Mouse (Mus musculus) cerebellum, postnatal 14 days (tissue): Measurements from ENCODE around the gene 4930562C15Rik.
"Not testable (repeated sequence)": the region's sequence is repeated elsewhere in the genome, so short reads cannot be mapped to it uniquely, and the experiment has no call there.

Source experiments
- DNase-seq, 2 experiments: peaks; one replicate each; pipeline ENCODE4 v3.0.0; 2021; ENCODE audit warnings: mixed read lengths in 2 of 2

Gene 4930562C15Rik

DNA sequence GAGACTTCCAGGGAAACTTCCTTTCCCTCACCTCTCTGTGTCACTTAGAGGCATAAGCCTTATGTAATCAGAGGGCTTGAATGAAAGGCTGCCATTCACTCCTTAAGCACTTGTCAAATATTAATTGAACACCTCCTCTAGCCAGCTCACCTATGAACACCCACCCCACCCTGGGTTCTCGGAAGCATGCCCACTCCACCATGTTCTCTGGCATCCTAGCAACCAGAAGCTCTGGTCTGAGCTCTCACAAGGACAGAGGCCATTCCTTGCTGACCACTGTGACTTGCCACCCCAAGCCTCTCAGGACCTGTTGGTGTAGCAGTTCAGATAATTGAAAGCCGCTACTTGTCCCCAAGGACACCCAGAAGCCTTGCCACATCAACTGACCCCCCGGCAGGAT is at the start of gene 4930562C15Rik:
TSS of gene 4930562C15Rik (plus strand) at position 226 of the 400 bp plus-strand sequence.
- DNase-seq, result no peak

DNA sequence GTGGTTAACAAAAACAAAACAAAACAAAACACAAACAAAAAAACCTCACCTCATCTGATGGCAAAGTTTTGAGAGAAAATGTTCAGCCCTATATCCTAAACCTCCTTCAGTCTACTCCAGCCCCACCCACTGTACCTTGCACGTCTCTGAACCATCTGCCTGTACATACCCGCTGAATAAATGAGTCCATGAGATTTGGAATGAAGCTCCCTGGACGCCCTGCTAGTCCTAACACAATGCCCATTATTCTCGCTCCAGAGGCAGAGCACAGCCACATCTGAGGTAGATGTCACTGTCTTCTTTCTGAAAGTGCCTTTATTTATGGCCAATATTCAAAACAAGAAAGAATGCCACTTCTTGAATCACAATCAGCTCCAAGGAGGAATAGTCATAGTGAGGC is 49.5 kb upstream of the 4930562C15Rik start:
- no peak for DNase-seq

DNA sequence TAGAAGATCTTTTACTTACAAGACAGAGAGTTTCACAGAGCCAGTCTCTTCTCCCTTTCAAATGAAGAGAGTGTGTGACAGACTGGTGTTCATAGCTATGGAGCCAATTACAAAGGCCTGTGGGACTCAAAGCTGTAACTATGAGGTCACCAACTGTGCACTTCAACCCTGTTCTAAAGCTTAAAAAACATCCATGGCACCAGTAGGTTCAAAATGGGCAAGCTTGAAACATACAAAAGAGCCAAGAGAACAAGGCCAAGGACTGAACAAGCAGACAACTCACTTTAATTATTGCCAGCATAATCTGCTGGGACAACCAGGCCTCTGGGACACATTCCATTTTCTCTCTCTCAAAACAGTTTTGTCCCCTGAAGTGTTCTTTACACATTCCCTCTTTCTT is 47.0 kb upstream of the 4930562C15Rik start:
- no peak for DNase-seq

DNA sequence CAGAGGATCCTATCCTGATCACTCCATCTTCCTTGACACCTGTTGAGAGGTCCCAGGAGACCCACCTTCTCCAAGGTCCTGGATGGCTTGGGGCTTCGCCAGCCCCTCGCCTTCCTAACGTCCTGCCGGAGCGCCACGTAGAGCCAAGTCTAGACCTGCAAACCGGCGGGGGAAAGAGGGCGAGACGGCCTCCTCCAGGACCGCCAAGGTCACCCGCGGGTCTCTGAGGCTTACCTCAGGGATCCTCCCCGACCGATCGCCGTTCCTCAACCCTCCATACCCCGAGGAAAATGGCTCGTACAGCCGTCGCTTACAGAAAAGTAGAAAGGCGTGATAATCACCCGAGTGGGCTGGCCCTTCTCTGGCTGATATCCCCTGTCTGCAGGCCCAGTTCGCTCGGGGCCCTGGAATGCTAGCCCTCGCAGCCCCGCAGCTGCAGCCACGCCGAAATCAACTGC is 45.9 kb upstream of the 4930562C15Rik start:
- DNase-seq, result peak in 1 of 2 experiments; percentile 70

DNA sequence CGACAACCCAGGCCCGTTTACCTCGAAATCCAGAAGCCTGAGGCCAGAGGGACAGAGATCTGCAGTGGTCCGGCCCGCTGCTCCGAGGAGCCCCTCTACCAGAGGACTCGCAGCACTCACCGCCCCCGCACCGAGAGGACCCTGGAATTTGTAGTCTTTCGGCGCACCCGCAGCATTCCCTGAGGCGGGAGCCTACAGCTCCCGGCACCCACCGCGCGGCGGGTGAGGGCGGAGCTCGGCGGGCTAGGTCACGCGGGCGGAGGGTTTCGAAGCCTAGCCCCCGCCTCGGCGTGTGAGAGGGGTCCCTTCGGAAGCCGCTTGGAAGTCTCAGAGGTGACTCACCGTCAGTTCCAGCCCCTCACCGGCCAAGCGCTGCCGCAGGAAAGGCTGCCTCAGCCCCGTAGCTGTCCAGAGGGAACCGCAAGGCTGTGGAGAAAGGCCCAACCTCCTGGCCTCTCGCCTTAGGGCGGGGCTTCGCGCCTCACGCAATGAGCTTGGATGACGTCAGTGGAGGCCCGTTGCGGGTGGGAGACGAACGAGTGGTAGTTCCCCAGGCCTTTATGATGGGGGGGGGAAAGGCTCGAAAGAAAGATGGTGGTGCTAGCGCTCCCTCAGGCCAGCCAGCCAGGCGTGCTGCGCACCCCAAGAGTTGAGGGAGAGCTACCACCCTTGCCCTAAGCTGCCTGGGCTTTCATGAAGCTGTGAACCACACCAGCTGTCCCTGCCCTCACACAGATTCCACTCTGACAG is 45.2 kb upstream of the 4930562C15Rik start, which contains the start of gene Cdip1:
TSS of gene Cdip1 (minus strand) at position 483 of the 750 bp plus-strand sequence.
- DNase-seq, result peak; percentile 96 to 98

DNA sequence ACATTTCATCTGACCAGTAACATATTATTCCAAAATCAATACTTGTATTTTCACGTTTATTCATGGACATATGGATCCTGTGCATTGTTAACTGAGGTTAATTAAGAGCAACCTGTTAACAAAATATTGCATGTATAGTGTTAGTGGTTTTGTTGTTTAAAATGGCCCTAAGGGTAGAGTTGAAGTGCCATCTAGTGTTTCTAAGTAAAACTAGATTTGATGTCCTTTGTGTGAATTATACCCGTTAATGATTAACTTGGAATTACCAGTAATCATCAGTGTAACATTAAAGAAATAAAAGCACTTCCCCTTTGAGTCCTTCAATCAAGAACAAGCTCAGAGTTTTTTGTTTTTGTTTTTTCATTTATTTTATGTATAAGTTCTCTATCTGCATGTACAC is 43.9 kb upstream of the 4930562C15Rik start:
- DNase-seq, result no peak

DNA sequence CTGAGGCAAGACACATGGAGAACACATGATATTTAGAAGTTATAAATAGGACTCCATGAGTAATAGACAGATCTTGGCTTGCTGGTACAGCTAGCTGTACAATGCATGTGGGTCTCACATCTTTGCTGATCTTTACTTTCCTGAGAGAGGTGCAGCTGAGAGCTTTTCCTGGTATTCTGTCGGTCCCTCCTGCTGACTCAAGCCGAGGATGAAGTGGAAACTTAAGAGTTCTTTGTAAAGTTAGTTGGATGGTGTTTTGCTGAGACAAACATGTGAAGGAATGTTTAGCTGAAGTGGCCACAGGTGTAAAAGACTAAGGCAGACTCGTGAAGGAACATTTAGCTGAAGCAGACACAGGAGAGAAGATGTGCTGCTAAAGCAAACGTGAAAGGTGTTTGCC is 38.6 kb upstream of the 4930562C15Rik start:
- no peak for DNase-seq

DNA sequence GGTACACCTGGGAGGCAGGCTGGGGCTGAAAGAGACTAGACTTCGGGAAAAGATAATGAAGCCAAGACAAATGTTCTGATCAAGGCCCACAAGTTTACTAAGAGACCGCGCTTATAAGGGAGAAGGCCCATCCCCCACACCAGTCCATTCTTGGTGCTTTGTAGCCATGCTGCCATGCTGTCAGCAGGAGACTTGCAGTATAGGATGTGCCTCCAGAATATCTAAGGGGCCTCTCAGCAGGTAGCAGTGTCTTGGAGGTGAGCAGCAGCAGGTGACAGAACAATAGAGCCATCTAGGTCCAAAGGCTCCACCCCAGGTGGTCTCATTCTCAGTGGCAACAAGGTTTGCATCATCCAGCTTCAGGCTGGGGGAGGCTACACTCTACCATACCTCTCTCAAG is 16.9 kb upstream of the 4930562C15Rik start:
- DNase-seq, result no peak

DNA sequence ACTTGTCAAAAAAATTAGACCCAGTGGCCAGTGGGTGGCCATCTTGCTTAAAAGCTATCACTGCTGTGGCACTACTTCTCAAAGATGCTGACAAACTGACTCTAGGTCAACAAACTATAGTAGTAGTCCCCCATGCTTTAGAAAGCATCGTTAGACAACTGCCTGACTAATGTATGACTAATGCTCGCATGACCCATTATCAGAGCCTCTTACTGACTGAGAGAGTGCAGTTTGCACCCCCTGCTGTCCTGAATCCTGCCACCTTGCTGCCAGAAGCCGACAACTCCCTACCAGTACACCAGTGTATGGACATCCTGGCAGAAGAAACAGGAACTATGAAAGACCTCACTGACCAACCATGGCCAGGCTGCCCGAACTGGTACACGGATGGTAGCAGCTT is 10.8 kb upstream of the 4930562C15Rik start:
- DNase-seq, result not testable (repeated sequence)

DNA sequence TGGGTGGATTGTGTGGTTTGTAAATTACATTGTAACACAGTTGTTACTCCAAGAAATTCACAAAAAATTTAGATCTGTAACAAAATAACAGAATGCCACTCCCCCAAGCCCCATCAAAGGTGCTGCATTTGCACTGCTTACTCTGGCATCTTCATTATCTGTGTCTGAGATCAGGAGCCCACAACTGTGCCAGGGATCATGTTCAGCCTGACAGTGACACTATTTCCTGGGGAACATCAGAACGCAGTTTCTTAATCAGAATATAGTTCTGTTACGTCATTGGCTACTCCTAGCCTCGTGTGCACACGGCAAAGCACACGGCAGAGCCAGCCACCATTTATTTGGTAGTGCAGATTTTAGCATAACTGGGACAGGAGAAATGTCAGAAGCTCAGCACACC is 7.6 kb upstream of the 4930562C15Rik start:
- no peak for DNase-seq

DNA sequence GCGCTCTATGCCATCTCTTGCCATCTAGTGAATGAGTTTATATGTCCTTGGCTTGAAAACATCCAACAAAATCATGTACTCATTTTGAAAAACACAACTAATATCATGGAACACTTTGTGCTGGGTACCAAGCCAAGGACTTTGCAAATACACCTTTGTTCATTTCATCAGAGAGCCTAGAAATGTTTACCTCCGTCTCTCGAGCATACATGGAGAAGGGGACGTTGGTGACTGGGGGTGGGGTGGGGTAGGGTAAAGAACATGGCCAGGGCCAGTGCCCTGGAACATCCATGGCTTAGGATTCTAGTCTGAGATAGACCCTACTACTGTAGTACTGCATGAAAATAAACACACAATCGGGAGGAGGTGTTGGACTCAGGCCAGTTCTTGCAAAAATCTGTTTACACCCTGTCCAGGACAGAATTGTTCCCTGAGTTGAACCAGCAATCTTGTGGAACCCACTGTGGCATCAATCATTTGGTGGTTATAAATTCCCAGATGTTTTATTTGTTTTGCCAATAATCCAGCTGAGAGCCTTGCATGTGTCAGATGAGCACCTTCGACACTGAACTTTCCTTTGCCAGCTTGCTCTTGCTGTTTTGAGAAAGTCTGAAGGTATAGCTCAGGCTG is 5.8 kb upstream of the 4930562C15Rik start:
- DNase-seq, result no peak

DNA sequence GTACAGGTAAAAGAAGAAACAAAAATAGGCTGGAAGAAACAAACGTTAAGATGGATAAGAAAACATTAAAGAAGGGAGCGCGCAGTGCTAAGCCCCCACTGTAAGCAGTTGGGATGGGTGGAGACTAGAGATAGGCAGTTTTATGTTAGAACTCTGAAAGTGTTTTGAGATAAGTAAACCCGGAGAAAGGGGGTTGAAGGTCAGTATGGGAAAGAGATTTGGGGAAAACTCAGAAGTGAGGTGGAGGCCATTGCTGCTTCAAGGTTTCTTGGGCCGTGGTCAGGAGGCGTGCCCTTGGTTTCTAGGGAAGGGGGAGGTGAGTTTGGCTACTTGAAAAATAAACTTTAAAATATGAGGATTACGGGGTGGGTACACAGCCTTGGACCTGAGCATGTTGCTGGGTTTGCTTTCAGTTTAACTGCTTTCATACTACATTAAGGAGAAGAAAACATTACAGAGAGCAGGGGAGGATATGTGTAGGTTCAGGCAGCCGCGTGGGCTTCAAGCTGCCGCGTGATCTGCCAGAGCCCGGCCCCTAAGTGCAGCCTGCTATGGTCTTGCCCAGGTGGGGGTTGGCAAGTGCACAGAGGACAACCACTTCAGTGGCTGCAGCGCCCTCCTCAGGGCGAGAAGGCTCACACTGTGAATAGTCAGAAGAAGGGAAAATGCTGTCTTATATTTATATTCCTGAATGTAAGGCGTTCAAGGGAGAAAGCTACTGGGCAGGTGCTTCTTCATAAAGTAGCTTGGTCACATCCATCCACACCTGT is 3.4 kb upstream of the 4930562C15Rik start:
- DNase-seq, result peak in 1 of 2 experiments; percentile 45

DNA sequence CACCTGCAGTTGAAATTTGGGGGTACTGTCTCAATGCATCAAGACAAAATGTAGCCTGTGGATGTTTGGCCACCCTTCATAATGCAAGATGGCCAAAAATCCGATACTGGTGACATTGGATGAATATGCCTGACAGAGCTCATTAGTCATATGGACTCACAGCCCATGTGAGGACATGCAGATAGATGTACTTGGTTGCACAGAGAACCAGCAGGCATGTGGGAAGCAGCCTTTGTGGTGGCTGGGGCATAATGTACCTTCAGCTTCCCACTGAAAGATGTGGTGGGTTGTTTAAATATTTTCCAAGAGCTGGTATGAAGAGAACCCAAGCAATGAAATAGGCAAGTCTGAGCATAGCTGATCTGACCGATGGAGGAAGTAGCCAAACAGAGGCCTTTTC is 1.4 kb upstream of the 4930562C15Rik start:
- no peak for DNase-seq

DNA sequence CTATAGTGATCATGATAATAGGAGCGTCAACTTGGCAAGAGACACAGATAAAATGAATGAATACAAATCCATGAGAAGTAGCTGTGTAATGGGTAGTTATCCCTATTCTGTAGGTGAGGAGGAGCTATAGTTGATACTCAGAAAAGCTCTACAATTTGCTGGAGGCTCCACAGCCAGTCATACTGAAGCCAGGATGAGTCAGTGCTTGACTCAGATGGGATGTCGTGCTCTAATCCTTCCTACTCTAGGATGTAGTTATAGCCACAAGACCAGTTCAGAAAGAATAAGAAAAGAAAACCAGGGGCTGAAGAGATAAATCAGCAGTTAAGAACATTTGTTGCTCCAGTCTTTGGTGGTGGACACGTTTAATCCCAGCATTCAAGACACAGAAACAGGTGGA is 2.4 kb downstream of the 4930562C15Rik start:
- DNase-seq, result no peak

DNA sequence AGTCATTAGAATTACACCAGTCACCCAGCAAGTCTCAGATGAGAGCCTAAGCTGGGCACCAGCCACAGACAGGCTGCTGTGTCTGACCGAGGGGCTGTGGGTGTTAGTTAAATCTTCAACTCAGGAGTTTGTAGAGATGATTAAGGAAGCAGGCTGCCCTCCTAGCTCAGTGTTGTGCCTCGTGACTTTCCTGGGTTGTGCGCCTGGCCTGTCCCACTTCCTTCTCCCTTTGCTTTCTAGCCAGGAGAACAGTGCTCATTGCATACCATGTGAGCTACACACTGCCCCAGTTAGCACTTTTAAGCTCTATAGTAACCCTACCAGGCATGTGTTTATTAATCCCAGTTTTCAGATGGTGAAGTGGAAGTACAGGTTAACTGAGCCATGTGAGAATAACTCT is 4.3 kb downstream of the 4930562C15Rik start:
- no peak for DNase-seq

DNA sequence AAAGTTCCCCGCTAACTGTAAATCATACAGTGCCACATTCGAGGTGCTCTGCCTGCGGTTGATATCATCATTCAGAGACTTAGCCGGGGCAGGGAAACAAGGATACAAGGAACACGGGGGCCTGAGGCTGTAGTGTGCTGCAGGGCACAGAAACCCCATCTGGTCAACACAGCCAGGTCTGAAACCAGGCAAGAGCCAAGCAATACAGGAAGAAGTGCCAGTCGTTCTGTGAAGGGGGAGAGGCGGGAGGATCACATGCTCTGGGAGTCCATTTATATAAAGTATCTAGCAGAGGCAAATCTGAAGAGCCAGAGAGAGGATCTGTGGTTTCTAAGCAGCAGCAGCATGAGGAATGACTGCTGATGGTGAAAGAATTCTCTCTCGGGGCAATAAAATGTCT is 5.0 kb downstream of the 4930562C15Rik start:
- DNase-seq, result no peak

DNA sequence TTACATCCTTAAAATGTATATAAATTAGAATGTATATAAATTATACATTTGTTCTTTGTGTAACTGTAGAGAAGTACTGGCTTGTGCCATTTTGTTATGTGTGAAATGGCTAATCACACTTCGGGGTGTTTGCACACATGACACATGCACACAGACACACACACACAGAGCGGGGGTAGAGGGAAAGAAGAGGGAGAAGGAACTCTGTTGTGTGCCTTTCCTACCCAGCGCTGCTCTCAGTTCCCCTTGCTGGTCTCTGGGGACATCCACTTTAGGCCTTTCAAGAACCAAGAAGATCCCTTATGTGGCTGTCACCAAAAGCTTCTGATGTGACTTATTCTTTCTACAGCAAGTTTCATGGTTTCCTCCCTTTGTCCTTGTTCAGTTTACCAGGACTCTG is 11.8 kb downstream of the 4930562C15Rik start:
- DNase-seq, result no peak

DNA sequence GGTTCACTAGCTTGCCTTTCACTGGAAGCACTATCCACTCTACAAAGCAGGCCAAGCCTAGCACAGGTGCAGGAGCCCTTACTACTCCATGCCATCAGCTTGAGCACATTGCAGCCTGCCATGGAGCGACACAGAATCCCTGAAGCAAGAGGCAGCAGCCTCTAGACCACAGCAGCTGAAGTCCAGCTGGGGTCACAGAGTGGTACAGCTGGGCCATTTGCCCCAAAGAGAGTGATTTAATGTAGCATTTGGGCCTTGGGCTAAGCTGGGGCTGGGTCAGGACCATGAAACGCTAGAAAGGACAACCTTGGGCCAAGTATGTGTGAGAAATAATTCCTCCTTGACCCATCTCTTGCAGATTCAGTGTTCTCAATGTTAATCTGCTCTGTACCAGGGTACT is 12.9 kb downstream of the 4930562C15Rik start:
- DNase-seq, result no peak

DNA sequence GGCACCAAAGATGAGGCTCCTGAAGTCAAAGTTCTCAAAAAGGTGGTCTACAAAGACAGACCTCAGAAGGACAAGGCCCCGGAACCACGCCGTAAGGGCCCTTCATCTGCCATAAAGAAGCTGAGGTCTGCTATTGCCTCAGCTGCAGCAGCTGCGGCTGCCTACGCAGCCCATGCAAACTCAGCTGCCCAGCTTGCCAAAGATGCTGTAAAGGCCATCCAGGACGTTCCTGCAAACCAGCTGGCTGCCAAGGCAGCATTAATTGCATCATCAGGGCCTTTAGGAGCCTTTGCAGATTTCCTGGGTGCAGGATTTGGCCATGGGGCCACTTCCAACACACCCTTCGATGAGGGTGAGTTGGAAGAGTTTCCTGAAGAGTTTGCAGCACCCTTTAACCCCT is 15.1 kb downstream of the 4930562C15Rik start:
- DNase-seq, result no peak

DNA sequence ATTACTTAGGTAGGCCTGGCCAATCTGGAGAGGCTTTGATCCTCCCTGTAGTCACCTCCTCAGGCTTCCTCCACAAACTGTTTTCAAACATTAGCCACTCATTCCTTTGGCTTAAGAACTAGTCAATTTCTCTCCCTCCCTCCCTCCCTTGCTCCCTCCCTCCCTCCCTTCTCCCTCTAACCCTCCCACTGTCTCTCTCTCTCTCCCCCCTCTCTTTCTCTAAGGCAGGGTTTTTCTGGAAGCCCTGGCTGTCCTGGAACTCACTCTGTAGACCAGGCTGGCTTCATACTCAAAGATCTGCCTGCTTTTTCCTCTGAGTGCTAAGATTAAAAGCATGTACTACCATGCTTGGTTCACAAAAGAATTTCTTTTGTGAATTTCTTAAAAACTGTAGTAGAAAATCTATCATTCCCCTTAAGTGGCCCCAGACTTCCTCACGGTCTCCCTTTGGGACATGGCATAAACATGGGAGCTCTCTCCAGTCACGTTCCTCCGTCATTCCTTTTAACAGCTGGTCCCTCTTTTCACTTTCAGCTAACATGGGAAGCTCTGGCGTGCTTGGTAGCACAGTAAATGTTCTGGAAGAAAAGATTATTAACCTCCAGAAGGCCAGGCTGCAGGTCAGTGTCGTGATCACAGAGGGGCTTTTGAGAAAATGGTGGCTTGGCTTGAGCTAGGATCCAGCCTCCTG is 15.9 kb downstream of the 4930562C15Rik start:
- DNase-seq, result no peak

DNA sequence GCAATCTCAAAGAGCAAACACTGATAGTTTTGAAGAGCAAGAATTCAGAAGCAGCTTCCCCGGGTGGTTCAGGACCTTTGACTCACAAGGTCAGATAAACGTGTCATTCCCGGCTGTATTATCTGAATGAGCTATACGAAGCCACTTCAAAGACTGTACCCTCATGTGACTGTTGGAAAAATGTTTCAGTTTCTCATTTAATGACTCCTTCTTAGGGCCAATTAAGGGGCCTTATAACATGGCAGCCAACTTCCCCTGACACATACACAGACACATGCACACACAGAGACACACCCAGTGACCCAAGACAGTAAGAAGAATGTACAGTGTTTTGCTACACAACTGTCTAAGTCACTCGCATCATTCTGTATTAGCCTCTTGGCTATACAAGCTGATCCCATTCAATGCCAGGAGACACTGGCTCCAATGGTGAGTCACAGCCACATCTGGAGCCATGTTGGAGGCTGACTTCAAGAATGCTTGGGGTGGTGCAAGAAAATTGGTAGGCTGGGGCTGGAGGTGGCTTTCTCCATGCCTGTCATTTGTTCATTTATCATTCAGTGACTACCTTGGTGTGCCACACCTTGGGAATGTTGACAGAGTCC is 19.9 kb downstream of the 4930562C15Rik start:
- no peak for DNase-seq

DNA sequence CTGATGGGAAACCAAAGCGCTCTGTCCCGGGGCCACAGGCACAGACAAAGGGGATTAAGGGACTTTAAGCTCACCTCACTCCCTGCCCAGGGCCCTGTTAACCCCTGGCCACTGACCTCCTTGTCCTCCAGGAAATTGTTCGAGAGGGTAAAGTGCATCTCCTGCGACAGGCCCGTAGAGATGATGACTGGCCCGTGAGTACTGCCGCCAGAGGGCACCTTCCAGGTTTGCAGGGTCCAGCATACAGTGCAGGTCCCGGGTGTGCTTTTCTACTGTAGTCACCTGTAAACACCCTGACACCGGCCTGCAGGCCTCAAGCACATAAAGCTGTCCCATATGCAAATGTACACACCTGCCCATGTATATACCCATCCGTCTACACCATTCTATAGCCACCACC is 26.2 kb downstream of the 4930562C15Rik start:
- DNase-seq, result peak; percentile 22 to 35
